Mouse (Mus musculus) CD4-positive, CD25-positive, alpha-beta regulatory T cell, adult 2 months (primary cell): Measurements from ENCODE around the gene Hnrnpa3.
"Not testable (repeated sequence)": the region's sequence is repeated elsewhere in the genome, so short reads cannot be mapped to it uniquely, and the experiment has no call there.

Experiments used
- DNase-seq: peaks from one replicate; pipeline ENCODE4 v3.0.0-alpha.2; 2012; ENCODE audit warnings: low read depth, low spot score

The Hnrnpa3 gene

GRCm38 (mm10) chr2:75636261-75637054 lies 22.6 kb upstream of the Hnrnpa3 start:
- peak; percentile 84 for DNase-seq

DNA sequence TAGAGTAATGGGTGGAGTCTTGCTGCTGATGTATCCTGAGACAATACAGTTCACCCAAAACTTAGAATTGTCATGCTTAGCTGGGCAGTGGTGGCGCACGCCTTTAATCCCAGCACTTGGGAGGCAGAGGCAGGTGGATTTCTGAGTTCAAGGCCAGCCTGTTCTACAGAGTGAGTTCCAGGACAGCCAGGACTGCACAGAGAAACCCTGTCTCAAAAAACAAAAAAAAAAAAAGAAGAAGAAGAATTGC lies 22.1 kb upstream of the Hnrnpa3 start:
- not testable (repeated sequence) for DNase-seq

GRCm38 (mm10) chr2:75637361-75637760 lies 21.7 kb upstream of the Hnrnpa3 start:
- DNase-seq: no peak

GRCm38 (mm10) chr2:75637822-75638221 lies 21.2 kb upstream of the Hnrnpa3 start:
- peak; percentile 20 for DNase-seq

- DNase-seq: not testable (repeated sequence)
Measured at GRCm38 (mm10) chr2:75639535-75639934, 19.5 kb upstream of the Hnrnpa3 start.

GRCm38 (mm10) chr2:75642312-75642711 lies 16.7 kb upstream of the Hnrnpa3 start:
- DNase-seq: not testable (repeated sequence)

DNA sequence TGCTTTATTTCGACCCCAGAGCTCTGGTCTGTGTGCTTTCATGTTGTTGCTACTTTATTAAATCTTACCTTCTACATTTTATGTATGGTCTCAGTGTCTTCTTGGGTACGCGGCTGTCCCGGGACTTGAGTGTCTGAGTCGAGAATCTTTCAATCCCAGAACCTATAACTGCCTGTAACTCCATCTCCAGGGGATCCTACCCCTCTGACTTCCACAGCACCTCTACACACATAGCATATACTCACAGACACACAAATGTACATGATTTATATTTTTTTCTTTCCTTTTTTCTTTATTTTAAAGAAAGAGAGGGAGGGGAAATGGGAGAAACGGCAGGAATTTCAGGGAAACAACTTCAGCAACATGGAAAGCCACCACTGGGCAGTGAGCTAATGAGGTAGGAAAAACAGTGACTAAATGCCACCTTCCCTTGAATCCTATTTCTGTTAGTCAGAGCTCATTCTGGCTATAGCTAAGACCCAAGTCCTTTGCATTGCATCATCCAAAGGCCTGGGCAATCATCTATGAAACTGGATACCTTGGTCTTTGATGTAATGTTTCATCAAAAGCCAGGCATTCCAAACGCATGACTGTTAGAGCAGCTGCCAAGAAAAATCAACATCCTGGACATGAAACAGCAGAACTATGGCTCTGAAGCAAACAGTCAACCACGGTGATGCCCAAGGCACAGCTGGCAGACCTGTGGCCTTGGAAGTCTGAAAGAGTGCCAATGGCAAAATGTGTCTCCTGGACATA lies 16.1 kb upstream of the Hnrnpa3 start:
- no peak for DNase-seq

DNA sequence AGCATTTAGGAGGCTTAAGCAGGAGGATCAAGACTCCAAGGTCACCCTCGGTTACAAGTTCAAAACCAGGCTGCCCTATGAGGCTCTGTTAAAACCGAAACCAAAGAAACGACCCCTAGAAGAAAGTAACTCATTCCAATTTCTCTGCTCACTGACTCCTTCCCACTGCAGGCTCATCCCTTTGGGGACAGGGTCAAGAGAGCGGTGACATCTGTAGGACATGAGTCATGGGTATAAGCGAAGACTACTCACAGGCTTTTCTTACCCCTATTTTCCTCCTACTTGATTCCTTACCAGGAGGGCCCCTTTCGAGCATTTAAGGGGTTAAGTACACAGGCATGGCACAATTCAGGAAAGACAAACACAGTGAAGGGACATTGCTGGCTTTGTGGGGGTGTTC lies 15.1 kb upstream of the Hnrnpa3 start:
- no peak for DNase-seq

DNA sequence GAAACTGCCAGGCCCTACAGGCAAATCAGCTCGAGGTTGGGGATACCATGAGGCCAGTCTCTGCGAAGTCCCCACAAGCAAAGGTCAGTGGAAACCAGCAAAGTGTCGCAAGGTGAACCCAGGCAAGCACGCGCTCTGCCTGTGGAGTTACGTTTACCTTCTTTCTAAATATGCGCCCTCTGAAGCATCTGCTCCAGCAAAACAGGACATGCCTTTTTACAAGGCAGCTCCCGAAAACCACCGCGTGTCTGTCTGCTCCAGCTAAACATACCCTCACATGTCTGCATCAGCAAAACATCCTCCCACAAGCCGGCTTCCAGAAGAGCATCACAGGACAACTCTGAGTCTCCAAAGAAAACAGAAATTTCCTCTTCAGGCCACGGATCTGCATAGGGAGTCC lies 13.8 kb upstream of the Hnrnpa3 start:
- no peak for DNase-seq

DNA sequence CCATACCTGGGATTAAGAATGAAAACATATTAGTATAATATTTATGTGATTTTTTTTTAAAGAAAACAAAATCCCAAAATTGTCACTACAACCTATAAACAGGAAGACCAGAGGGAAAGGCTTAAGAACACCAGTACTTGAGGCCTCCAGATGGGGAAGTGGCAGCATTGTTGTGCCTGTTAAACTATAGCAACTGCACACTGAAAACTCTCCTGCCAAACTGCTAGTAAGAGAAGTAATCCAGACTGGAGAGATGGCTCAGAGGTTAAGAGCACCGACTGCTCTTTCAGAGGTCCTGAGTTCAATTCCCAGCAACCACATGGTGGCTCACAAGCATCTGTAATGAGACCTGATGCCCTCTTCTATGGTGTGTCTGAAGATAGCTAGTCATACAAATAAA lies 8.6 kb upstream of the Hnrnpa3 start:
- no peak for DNase-seq

GRCm38 (mm10) chr2:75653150-75653549 lies 5.9 kb upstream of the Hnrnpa3 start:
- no peak for DNase-seq

DNA sequence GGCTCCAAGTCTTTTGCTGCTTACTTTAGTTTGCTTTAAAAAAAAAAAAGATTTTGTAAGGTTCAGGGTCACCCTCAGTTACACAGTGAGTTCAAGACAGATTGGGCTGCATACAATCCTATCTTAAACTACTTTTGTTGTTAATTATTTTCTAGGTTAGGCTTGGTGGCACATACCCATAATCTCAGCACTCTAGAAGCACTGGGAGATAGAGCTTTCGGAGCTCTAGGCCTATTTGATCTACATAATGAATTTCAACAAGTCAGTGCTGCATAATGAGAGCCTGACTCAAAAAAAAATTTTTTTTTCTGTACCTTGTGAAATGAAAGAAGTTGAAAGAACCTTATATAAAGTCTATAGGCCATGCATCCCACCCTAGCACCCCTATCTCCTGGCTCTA lies 4.4 kb upstream of the Hnrnpa3 start:
- no peak for DNase-seq

GRCm38 (mm10) chr2:75656924-75657323 lies 2.1 kb upstream of the Hnrnpa3 start:
- DNase-seq: peak; percentile 24

GRCm38 (mm10) chr2:75657907-75658691 lies 962 bp upstream of the Hnrnpa3 start:
- DNase-seq: peak; percentile 28

DNA sequence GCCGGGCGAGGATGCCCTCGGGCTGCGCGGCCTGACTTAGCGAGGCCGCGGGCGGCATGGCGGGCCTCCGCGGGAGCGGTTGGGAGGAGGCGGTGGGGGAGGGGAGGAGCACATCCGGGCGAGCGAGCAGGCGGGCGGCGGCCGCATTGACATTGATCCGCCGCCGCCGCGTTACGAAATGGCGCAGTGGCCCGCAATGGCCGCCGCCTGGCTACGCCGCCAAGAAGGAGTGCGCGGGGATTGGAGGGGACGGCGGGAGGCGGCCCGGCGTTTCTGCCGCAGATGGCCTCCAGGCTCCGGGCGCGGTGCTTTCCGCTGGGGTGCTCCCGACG lies 534 bp downstream of the Hnrnpa3 start:
- DNase-seq: peak; percentile 96

GRCm38 (mm10) chr2:75660255-75660948 lies 1.3 kb downstream of the Hnrnpa3 start:
- no peak for DNase-seq

DNA sequence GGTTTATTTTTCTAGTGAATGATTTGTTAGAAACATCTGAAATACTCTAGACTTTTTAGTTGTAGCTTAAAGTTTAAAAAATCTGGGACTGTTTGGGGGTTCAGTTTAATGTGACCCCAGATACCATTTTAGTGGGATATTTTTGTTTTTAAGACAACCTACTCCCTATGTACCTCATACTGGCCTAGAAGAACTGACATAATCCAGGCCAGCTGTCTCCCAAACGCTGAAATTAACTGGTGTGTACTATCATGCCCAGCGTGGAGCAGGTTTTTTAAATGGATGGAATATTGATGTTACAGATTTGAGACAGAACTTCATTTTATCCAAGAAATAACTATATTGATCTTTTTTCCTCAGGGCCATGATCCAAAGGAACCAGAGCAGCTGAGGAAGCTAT lies 2.0 kb downstream of the Hnrnpa3 start:
- DNase-seq: no peak

DNA sequence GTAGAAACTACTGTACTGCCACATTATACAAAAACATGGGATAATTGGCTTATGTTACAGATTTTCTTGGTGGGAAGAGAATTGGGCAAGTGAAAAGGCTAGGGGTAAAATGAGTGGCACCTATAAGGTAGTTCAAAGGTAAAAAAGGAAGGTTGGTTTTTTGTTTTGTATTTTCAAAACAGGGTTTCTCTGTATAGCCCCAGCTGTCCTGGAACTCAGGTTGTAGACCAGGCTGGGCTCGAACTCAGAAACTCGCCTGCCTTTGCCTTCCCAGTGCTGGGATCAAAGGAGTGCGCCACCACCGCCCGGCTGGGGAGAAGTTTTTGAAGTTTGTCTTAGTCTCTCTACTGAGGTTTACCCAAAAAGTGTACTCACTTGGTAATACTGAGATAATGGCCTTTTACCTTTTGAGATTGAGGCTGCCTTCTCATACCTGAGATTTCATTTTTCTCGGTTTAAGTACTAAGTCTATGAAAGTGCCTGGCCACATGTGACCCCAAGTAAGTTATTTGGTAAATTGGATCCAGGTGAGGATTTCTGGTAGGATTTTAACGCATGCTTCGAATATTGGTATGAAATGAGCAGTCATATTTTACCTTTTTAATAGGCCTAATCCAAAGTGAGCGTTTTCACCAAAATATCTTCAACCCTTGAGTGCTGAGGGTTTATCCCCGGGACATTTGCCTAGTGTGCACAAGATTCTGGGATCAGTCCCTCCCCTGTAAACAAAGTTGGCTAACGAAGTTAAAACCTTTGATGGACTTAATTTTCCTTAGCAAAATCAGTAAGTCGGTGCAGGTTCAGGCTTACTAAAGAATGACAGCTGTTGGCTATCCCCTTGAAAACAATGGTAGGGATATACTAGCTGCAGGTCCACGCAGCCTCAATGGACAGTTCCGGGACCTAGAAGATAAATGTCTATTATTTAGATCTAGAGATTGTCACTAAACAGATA lies 10.7 kb downstream of the Hnrnpa3 start:
- DNase-seq: no peak

GRCm38 (mm10) chr2:75670446-75671336 lies 11.6 kb downstream of the Hnrnpa3 start:
- no peak for DNase-seq

- no peak for DNase-seq
Measured at GRCm38 (mm10) chr2:75671337-75671660, 12.2 kb downstream of the Hnrnpa3 start.
